Mouse (Mus musculus): ENCODE measurements around the gene Wbp2nl.

- TF ChIP-seq POLR2A (IDR thresholded peaks at IDR 0.05; ENCODE audit: insufficient read depth, low read depth, low read length): no peak
- TF ChIP-seq EP300 (IDR thresholded peaks at IDR 0.05; ENCODE audit: insufficient read depth, low read depth, low read length): no peak
- TF ChIP-seq CTCF (IDR thresholded peaks at IDR 0.05): no peak
These were observed 41.0 kb downstream of the Wbp2nl start for GRCm38 (mm10) chr15:82339634-82340254.
